Mouse (Mus musculus): ENCODE results near the gene Pax6.

Pax6 gene

DNA sequence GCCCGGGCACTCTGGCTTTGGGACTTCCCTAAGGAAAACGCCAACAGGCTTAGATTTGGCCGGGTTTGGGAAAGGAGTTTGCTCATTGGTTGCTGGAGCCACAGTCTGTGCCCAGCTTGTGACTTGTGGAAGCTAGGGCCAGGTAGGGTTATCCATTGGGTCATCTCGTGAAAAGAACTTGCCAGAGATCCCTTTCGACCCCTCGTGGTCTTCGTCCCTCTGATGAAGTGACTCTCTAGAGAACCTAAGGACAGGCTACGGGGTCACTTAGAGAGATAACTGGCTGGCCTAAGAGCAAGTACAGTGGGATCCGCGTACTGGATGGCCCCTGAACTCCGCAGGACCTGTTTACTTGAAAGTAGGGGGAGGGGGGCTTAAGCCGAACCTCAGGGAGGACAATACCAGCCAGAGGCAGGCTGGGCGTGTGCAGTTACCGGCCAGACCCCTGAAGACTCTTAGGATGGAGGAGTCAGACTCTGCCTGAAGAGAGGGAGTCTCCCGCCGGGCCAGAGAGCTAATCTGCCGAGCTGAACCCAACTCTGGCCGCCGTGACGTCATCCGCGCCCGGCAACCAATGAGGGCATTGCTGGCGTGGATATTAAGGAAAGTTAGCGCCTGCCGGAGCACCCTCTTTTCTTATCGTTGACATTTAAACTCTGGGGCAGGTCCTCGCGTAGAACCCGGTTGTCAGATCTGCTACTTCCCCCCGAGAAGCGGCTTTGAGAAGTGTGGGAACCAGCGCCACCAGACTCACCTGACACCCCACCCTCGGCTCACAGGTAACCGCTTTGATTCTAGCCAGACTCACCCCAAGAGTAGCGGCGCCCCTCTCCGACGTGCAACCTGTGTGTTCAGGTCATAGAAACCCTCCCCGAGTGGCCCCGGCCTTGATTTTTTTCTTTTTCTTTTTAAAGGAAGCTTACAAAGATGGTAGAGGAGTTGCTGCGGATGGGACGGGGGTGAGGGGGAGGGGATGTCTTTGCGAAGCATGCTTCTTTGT lies at the start of gene Pax6:
Gene Pax6 (plus strand): TSS at position 630 of the 1,000 bp plus-strand sequence.
- no peak for DNase-seq

DNA sequence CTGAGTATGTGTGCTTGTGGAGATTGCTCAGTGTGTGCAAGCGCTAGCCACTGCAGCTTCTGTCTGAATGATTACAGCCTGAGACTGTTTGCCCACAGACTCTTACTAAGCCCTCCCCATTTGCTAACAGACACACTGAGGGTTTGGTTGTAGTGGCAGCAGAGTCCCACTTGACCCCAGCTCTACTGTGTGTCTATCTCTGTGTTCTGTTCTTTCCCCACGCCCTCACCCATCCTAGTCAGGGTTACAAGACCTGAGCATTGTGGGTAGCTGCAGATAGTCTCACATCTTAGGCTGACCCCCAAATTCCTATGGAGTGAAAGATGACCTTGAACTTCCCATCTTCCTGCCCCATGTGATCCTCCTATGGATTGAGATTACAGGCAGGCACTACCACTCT lies 19.8 kb upstream of the Pax6 start:
- DNase-seq, result no peak

DNA sequence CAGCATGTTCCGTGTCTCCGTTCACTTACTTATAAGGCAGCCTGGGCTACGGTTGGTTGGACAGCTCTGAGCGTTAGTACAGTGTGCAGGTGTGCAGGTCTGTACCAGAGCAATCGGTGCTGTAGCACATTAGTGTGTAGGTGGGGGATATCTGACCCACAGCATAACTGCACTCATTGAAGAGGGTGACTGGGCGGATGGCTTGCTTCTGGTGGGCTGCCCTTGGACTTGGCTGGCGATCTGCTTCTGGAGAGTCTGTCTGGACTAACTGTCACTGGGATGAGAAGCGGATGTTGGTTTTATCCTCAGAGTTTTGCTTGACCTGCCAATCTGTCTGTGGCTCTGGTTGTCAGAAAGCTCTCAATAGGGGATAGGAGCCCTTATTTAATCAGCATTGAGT lies 12.2 kb upstream of the Pax6 start:
- no peak for DNase-seq

DNA sequence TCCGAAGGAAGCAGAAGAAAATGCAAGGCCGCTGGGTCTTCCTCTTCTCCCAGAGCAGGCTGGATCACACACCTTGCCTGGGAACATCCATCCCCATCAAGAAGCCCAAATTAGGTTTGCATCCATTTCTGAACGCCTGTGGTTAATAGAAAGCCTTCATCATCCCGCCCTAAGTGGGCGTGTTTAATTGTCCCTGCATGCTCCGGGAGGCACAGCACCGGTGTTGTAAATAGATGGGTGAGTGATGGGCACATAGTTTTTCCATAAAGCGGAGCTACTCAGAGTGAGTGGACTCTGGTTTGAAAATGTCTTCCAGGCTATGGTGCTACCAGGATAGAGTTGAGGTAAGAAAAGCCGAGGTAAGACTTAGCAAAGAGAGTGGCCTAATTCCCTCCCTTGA lies 9.3 kb upstream of the Pax6 start:
- no peak for DNase-seq

DNA sequence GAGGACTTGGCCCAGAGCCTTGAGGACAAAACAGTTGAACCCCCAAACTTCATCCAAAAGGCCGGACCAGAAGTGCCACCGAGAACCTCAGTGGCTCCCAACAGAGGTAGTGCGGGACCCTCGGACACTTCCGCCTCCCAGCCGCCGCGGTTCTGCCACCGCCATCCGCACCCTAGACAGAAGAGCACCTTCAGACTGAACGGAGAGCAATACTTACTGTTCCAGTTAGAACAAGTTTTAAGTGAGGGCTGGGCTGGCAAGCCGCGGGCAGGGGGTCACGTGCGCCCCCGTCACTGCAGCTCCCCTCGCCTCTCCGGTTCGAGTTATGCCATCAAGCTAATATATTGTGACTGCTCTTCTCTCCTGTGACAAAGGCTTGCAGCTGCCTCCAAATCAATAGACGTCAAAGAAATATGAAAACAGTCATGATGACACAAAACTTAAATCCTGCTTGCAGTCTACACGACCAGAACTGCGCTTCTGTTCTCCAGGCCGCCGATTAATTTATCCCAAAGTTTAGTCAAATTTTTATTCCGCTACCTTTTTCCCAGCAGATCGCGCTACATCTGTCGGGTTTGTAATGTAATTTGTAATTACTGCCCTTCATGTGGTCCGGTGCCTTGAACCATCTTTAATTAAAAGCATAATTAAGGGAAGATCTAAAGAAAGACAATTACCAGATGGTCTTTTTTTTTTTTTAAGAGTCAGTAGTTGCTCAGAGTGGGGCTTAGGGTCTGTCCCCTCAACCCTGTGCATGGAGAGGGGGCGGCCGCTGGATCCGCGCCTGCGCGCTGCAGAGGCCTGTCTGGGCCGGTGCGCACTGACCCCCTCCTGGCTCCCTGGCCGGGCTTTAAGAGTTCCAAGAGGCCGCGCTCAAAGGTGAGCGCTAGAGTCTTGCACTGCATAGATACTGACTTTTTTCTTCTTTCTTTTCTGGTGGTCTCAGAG lies 8.5 kb upstream of the Pax6 start:
- no peak for DNase-seq

DNA sequence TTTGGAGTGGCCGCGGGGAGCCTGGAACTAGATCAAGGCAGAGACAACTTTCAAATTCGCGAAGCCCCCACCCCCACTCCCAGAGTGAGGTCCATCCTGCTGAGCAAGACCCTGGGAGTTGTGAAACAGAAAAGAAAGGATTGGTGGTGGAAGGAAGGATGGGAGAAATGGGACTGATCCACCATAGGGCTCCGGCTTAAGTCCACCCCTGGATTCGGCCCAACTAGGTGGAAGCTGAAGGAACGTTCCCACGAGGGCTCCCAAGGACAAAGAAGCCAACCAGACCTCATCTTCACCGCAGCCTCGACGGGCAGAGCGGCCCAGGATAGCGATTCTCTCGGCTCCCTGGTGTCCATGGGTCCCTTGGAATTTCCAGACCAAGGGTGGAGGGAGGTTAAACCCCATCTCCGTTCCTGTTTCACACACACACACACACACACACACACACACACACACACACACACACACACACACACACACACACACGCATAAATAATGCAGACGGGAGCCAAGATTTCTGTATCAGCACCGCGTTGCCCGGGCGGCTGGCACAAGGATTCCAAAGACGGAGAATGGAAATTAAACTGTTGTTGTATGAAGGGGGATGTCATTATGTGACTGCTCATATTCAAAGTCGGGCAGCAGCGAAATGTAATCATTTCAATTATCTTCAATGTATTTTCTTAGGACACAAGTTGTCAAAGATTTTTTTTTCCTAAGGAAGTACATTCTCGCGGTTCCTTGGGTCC lies 7.7 kb upstream of the Pax6 start:
- DNase-seq, result no peak

DNA sequence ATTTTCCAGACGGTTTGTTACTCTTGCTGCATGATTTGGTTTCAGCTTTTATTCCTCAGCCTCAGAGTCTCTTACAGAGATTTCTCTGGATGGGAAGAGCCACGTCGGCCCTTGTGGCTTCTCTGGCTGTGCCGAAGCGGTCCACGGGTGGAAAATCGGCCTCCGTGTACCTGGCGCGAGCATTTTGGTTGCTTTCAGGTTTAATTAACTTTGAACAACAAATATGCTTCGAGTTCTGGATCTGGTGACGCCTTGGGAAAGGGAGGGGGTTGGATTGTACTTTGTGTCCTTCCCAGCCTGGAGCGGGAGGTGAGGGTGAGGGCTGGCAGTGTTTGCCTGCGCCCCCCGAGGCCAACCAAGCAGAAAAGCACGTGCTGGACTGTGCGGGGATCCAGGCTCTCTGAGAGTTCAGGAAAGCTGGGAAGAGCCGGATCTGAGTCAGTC lies 7.1 kb upstream of the Pax6 start:
- no peak for DNase-seq

DNA sequence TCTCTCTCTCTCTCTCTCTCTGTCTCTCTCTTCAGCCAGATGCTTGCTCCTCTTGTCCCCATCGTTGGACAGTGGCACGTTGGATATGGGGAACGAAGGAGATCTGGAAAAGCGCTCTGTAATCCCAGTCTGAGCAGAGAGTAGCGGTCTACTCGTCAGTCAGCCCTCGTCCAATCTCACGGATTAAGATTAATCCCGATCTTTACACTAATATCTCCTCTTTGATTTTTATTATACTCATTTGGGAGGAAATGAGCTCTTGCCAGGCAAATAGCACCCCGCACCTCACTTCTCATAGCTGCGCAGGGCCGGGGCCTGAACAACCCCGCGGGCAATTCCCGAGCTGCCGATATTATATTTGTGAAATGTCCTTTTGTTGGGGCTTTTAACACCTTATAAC lies 6.6 kb upstream of the Pax6 start:
- DNase-seq, result no peak

DNA sequence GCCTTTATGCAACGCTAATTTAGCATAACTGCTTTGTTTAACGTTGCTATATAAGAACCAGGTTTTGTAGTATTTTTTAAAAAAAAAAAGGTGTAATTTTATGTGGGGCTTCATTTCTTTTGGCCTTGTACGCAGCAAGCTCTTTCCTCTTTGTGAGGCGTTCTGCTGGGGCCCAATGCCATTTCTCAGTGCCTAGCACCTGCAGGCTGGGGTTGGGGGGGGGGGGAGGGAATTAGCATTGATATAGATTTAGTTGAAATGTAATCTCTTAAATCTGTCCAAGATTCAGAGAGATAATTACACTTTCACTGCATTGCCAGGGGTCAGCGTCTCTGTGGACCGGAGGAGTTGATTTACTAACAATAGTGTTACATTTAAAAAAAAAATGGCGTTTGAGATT lies 6.1 kb upstream of the Pax6 start:
- no peak for DNase-seq

DNA sequence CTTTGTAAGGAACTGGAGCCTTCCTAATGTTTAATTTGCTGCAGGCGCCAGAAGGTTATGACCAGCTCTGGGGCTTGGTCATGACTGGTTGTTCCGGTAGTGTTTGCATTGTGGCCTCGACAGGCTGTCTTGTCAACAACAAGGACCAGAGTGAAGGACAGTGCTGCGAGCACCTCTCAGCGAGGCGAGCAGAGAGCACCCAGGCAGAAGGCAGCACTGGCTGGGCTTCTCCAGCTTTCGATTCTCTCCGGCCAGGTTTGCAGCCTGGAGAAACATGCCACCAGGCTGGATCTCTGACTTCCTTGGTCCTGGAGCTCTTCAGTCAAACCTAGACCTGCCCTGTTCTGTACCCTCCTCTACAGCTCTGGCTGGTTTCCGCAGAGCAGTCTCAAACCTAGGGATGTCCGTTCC lies 5.6 kb upstream of the Pax6 start:
- no peak for DNase-seq

DNA sequence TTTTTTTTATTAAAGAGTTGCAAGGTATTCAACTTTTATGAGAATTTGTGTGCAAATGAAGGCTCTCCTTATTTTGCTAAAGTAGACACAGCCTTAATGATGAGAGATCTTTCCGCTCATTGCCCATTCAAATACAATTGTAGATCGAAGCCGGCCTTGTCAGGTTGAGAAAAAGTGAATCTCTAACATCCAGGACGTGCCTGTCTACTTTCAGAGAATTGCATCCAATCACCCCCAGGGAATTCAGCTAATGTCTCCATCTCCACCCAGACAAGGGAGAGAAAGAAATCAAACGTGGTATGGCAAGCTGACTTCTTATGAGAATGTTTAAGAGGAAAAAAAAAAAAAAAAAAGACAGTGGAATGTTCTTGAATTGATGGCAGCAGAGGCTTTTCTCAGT lies 3.7 kb upstream of the Pax6 start:
- no peak for DNase-seq

DNA sequence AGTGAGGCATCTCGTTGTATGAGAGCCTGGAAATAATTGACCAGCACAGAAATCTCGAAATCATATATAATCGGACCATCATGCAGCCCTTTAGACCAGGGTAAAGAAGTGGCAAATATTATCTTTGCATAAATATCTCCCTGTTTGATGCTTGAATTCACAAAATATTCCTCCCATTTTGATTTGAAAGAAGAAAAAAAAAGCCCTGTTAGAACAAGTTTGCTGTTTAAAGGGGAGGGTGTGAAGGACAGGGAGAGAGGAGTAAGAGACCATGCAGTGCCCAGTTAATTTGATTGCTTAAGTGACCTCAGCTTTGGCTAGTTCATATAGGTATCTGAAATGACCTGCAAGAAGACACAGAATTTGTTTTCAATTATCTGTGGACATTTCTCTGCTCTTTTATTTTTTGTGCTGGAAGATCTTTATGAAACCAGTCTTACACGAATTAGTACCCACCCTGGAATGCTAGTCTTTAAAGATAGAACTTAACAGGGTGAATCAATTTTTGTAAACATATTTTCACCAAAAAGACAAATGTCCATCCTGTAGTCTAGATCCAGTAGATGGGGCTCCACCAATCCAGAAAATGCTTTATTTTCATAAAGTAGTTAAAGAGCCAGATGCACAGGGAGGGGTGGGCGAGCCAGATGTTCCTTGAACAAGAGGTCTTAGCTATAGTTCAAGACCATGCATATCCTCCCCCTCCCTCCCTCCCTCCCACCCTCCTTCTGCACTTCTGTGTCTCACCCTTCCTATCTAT lies 3.0 kb upstream of the Pax6 start:
- DNase-seq, result no peak

DNA sequence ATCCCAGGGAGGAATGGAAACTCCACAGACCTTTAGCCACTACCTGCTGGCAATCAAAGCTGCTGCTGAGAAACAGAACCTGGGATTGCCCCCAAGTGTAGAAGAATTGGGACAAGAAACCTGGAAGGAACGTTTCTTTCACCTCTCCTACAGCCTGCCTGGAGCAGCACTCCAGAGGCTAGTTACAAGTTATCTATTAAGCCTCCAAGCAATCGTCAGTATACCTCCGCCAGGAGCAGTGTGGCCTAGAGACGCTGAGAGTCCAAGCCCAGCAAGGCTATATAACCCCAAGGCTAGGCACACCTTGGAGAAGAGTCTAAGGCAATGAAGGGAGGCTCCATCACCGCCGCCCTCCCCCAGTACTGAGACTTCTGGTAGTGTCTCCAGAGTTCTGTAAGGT lies 2.4 kb upstream of the Pax6 start:
- no peak for DNase-seq

DNA sequence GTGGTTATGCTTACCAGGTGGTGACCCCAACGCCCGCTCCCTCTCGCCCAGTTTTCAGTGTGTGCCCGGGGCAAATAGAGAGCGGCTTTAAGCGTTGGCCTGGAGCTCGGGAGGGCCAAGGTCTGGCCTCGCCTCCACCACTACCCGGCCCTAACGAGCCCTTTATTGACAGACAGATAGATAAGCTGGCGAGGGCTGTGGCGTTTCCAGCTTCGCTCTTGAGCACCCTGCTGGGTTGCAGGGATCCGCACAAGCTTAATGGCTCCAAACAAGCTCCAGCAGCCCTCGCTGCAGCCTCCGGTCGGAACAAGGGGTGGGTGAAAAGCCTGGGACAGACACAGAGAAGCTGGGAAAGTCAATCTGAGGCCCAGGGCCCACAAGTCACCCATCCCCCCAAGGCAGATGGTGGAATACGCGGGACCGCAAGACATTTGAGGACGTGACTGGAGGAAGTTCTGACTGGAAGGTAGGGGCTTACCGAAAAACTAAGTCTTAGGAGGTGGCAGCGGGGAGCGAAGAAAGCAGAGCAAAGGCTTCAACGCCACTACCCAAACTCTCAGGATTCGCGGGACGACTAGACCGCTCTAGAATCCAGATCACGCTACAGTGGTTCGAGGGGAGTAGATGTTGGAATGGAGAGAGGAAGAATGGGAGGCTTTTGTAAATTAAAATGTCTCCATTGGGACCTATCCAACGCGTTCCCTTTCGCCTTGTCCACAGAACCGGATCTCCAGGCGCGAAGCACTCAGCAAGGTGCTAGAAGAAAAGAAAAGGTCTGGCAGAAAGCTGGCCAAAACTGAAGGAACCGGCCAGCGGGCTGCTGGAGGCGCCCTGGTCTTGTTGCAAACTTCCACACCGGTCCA lies 1.7 kb upstream of the Pax6 start:
- DNase-seq, result no peak

DNA sequence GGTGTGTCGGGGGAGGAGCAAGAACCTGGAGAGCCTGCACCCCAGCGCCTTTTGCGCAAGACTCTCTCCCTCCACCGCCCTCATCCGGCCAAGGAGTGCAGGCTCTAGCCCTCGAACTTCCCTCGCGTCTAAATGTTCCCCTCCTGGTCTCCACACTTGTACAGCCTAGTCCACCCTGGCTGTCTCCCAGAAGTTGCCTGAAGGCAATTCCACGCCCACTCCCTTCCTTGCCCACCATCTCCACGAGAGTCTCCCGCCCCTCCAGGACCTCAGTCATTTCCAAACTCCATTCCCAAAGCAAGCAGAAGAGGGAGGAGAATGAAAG lies 1.1 kb upstream of the Pax6 start:
- no peak for DNase-seq

DNA sequence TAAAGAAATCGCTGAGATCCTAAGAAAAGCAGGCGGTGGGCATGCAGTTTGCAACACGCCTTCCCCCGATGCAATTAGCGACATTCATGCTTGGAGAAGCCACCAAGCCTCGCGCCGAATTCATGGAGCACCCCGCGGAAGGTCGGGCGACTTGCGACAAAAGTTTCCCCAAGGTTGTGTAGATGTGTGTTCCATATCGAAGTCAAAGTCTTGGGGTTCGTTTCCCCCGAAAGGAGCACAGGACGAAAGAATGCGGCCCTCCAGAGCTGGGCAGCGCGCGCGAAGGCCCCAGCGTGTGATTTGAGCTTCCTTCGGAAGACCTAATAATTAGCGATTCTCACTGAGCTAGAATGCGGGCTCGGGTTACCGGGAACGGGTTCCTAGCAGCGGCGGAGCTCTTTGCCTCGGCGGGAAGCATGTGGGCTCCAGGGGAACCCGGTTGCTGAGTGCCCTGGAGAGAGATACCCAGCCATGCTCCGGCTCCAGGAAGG lies 716 bp downstream of the Pax6 start:
- DNase-seq, result no peak

DNA sequence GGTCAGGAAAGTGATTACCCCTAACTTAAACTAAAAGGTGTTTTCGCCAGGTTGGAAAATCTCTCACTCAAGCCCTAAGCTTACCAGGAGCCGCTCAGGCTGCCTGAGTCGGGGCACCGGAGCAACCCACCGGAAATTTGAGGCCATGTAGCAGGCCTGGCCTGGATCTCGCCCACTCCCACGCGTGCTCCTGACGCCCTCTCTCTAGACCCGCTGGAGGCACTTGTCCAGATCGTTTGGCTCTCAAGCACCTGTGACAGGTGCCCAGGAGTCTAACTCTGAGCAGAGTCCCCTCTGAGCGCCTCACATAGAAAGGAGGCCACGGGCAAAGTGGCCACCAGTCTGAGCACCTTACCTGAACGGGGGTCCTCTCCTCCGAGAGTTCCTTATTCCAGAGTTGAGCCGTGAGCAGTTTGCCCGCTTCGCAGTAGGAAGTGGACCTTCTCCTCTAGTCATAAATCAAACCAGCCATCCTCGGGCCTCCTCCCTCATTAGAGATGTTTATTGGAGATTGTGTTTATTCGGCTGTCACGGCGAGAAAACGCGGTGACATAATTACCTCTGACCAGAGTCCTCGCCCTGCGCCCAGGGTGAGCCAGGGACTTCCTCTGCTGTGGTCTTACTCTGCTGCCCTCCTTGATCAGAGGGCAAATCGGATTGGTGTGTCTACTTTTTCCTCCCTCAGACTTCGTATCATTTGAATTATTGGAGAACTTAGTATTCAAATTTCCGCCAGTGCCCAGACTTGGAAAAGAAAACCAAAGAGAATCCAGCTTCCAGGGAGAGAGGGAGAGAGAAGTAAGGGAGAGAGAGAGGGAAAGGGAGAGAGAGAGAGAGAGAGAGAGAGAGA lies 1.4 kb downstream of the Pax6 start:
- DNase-seq, result no peak

DNA sequence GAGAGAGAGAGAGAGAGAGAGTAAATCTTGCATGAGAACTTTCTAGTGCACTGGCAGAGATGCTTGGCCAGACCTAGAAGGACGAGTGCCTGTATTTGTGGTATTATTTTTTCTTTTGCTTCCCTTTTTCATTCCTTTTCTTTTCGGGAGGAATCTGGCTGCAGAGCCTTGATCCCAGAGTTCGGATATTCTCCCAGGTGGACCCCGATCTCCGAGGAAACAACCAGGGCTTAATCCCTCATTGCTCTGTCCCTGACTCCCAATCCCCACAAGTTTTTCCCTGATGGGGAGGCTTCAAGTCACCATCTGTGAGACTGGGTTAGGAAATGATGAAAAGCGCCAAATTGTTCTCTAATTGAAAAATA lies 2.0 kb downstream of the Pax6 start:
- no peak for DNase-seq

DNA sequence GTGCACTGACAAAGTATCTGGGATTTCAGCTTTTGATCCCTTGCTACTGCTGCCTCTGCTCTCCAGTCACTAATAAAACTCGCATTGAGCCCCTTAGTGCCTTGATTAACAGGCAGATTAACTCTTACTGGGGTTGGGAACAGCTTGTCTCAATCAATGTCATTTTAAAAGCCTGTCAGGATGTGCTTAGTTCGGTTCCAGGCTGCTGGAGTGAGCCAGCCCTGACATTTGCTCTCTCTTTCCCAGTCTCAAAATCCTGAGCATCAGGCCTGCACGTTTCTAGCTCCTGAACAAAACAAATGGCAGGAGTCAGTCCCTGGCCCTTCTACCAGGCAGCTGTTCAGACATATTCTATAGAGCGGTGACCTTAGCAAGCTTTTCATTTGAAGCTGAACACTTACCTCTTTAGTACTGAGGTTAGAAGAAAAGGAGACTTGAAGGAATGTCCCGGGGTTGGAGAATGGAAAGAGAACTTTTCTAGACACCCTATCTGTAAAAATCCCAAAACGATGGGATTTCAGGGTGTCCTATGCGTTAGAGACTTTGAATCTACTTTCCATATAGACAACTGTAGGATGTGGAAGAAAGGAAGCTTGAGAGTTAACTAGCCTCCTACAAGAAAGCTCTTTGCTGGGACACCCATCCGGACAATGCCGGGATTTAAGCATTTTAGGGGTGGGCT lies 2.6 kb downstream of the Pax6 start:
- DNase-seq, result no peak

All from thymus, postnatal 4 days (tissue).